Mouse (Mus musculus) kidney, postnatal 14 days (tissue): ENCODE measurements around the gene Apba1.

Experiments used
- DNase-seq: peaks from one replicate; pipeline ENCODE4 v3.0.0; 2022; ENCODE audit warnings: mixed read lengths

Apba1 gene

GRCm38 (mm10) chr19:23980598-23980997 lies 221.9 kb downstream of the Apba1 start:
- DNase-seq = no peak

DNA sequence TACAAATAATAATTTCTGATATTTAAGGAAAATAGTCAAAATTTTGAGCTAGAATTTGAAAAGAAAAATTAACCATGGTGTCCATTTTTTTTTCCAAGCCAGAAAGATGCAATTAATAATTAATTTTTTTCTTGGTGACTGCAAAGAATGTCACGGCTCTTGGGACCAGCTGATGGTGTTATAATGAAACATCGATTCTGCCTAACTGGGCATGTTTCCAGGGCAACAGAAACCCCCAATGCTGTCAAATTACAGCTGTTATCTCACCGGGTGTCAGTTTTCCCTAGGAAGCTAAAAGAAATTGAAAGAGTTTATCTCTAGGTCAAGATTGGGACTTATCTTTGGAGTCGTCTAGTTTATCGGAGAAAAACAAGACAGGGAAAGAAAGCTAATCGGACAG lies 225.5 kb downstream of the Apba1 start:
- DNase-seq = no peak

- DNase-seq = no peak
Observed at GRCm38 (mm10) chr19:23987291-23987690, 228.6 kb downstream of the Apba1 start.

- no peak for DNase-seq
Observed at GRCm38 (mm10) chr19:23988166-23988565, 229.5 kb downstream of the Apba1 start.

- no peak for DNase-seq
Observed at GRCm38 (mm10) chr19:23995766-23996399, 237.2 kb downstream of the Apba1 start.
